Mouse (Mus musculus) urinary bladder, adult 2 months (tissue): ENCODE data around the gene Btbd10. TPM values are rescaled to one million over a fixed set of nuclear protein-coding genes. Genes with fewer than 3 reads are reported as not detected.

ENCODE experiments used
- DNase-seq: peaks from one replicate; pipeline ENCODE4 v3.0.0; 2022; ENCODE audit warnings: low spot score
- polyA plus RNA-seq: library from polyadenylated mRNA; depleted of rRNA; stranded (reverse); fragments of >200 nt; gene quantifications from 2 replicates; pipeline ENCODE4 v1.2.3, GENCODE M21; 2012; rRNA removed

The Btbd10 gene
- polyA plus RNA-seq, 1 experiment: 26.6 TPM

DNA sequence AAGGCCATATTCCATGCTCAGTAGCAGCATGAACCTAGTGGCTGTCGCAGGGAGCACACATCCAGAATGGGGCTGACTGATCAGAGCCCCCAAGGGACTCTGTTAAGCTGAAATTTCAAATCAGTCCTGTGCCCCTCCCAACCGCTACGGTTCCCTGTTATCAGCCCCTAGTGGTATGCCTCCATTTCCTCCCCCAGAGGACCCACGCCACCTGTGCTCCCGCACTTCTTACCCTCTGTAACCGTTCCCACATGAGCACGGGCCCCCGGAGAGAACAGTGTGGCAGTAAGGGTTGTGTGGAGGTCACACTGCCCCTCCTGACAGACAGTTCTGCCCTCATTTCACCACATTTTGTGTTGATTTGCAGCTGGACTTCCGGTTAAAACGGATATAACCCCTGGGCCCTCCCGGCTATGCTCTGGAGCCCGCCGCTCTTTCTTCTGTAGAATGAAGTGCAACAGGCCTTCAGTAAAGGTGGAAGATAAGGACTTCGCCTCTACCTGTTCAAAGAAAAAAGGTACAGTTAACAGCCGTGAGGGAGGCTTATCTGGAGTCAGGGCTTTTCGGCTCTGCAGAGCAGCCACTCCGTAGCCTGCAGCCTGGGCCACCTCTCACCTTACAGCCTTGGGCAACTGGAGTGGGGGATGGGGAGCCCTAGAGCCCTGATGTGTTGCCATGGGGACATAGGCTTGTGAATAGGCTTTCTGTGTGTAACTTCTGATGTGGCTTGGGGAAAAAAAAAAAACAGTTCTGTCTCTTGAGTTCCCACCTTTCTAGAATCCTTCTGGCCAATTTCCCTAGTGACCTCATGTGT lies 73.9 kb downstream of the Btbd10 start:
- no peak for DNase-seq

GRCm38 (mm10) chr7:113294598-113294997 lies 74.6 kb downstream of the Btbd10 start:
- no peak for DNase-seq

DNA sequence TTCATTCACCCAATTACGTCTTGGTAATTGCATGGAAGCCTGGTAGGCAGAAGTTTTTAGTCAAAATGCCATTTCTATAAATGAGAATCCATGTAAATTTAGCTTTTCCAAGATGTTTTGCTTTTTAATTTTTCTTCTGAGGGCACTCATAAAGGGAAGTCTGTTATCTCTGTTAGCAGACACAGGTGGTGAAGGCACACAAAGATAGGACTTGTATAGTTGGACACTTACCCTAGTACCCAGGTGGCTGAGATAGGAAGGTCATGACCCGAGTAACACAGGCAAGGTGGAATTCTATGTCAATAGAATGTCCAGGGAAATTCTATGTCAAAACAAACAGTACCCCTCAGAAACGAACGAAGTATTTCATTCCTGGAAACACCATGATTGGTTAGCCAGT lies 77.0 kb downstream of the Btbd10 start:
- no peak for DNase-seq

DNA sequence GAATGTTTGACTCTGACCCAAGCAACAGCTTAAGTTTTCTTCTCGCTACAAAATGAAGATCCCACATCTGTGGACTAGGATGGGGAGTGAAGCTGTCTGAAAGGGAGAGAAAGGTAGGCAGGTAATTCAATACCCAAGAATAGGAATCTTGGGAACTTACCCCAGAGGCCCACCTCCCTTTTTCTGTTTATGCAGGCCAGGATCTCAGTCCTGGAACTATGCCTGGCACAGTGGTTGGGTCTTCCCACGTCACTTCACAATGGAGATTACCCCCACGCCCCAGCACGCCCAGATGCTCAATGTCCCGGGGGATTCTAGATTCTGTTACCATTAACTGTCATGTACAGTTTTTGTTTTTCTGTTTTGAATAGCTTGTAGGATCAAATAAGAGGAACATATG lies 77.5 kb downstream of the Btbd10 start:
- no peak for DNase-seq

DNA sequence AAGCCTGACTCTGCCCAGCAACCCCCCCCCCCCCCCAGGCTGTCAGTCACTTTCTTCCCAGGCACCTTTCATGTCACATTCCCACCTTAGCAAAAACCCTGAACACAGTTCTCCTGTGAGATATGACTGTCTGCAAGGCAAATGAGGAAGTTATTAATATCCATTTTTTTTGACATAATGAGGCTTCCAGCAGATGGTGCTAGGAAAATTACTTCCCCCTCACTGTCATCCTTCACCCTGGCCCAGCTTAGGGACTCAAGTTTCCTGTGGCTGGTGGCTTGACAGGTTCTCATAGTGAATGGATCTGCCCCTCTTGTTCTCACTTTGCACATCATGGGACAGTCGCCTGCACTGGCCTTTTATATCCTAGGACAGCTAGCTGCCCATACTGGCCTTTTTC lies 80.0 kb downstream of the Btbd10 start:
- no peak for DNase-seq

GRCm38 (mm10) chr7:113285405-113285804 lies 83.8 kb downstream of the Btbd10 start:
- DNase-seq: no peak

DNA sequence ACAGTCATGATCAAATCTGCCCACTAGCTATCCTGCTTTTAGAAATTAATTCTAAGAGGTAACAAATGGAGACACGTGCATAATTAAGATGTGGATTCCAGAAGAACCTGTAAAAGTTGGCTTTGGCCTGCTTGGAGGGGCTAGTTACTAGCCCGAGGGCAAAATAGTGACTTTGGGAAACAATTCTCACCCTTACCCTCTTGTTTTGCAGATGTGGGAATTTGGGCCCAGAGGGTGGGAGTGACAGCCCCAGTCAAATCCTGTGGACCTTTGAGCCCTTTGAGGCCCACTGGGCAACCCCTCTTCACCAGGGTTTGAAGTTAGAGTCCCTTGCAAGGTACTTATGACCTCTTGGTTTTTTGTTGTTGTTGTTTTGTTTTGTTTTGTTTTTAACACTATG lies 89.9 kb downstream of the Btbd10 start:
- no peak for DNase-seq

GRCm38 (mm10) chr7:113278493-113278892 lies 90.7 kb downstream of the Btbd10 start:
- no peak for DNase-seq

DNA sequence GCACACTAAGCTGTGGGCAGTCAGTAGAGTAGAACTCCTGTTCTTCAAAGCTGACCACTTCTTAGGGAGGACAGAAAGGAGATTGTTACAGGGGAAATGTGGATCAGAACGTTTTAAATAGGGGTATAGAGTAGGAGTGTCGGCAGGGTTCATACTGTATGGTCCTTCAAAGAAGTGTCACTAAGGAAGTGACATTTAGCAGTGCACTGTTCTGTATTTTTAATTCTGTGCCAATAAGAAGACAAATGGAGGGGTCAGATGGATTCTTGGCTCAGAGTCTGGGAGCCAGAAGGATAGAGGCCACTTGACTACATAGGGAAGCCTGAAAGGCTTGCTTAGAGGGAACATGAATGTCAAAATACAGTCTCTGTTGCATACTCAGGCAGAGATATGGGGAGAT lies 91.9 kb downstream of the Btbd10 start:
- DNase-seq: no peak

- no peak for DNase-seq
These were observed 96.7 kb downstream of the Btbd10 start for GRCm38 (mm10) chr7:113272338-113272997.

- no peak for DNase-seq
These were observed 98.2 kb downstream of the Btbd10 start for GRCm38 (mm10) chr7:113270991-113271390.

DNA sequence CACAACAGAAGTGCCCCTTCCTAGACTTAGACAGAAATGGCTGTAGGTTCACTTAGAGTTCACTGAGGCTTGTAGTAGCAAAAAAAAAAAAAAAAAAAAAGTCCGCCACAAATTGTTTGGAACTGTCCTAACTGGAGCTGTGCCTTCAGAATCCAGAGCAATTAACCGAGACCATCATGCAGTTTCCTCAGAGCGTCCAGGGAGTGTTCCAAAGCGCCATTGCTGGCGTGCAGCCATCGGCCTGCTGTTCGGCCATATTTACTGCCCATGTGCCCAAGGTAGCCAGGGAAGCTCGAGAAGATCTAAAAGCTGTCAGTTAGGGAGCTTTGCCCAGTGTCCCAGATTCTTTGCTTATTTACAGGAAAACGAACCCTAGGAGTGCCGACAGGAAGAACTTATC lies 98.6 kb downstream of the Btbd10 start:
- no peak for DNase-seq

- DNase-seq: no peak
These were observed 99.3 kb downstream of the Btbd10 start for GRCm38 (mm10) chr7:113269921-113270320.

GRCm38 (mm10) chr7:113269081-113269480 lies 100.1 kb downstream of the Btbd10 start:
- DNase-seq: no peak

DNA sequence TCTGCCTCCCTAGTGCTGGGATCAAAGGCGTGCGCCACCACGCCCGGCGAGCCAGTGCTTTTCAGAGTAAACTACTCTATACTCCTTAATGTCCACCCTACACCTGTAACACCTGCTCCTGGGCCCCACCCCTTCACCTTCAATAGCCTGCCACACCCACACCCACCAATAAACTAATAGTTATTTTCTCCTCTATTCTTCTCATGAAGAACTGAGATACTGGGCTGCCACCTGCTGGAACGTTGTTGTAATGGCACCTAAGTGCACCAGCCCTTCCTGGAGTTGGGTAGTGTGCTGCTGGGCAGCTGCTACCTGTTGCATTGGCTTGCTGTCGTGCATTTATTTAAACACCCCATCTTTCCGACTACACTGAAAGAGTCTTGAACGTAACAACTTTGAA lies 100.9 kb downstream of the Btbd10 start:
- peak; percentile 41 for DNase-seq

Other genes with a start within 250 kb of the Btbd10 start
- 2.7 and 3.1 TPM in 2 replicates for gene Arntl, start 161.9 kb downstream of the Btbd10 start, polyA plus RNA-seq
- gene Pth, start 19.2 kb upstream of the Btbd10 start, polyA plus RNA-seq: not detected in 2 replicates
- 75.0 and 94.5 TPM in 2 replicates for gene Far1, start 144.4 kb upstream of the Btbd10 start, polyA plus RNA-seq